Mouse (Mus musculus) layer of hippocampus, postnatal 10 days (tissue): Measurements from ENCODE around the gene Ccl26. TPM values are rescaled to one million over a fixed set of nuclear protein-coding genes. Genes with fewer than 3 reads are reported as not detected.
A peak's percentile ranks its signal among the peaks of the same experiment; 100 is the strongest.

ENCODE experiments used
- DNase-seq, 2 experiments: peaks; one replicate each; pipeline ENCODE4 v3.0.0; 2021; ENCODE audit warnings: low spot score in 2 of 2
- total RNA-seq, 2 experiments: library from RNA; stranded (reverse); gene quantifications; 2 replicates each; pipeline ENCODE4 v1.2.3; 2021

The Ccl26 gene
- total RNA-seq, 2 experiments from 2014 or later = not detected

GRCm38 (mm10) chr5:135544032-135544558, 19.3 kb downstream of the Ccl26 start:
- DNase-seq = peak in 1 of 2 experiments; percentile 24

GRCm38 (mm10) chr5:135537794-135538214, 25.6 kb downstream of the Ccl26 start:
- DNase-seq = no peak

- no peak for DNase-seq
These were observed 26.0 kb downstream of the Ccl26 start for GRCm38 (mm10) chr5:135537326-135537725.

DNA sequence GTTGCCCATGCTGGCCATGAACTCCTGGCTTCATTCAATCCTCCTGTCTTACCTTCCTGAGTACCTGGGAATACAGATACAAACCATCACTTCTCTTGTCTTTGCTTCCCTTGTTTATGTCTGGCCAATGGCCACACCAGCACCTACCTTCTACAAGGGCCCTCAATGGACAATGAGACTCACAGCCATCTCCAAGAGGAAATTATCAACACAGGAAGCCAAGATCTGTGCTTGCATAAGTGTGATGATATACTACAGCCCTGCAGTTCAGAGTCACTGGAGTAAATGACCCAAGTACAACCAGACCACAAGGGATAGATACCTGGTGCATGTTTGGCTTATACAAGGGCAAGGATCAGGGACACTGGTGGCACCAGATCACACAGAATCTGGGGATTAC, 27.5 kb downstream of the Ccl26 start:
- DNase-seq = no peak

DNA sequence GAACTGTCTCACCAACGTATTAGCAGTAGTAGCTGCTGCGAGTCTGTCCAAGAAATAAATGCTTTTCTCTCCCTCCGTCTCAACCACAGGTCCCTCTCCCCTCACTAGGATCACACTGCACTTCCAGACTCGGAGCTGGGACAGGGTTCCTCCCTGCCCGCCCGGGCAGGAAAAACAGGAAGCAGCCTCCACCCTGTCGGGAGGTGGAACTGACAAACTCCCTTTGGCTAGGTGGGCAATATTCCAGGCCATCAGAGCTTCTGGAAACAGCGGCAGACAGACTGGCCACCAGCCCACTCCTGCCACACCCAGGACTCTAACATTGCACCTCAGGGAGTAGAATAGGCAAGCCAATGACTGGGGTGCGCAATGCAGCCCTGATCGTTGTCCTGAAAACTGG, 29.9 kb downstream of the Ccl26 start:
- DNase-seq = no peak

DNA sequence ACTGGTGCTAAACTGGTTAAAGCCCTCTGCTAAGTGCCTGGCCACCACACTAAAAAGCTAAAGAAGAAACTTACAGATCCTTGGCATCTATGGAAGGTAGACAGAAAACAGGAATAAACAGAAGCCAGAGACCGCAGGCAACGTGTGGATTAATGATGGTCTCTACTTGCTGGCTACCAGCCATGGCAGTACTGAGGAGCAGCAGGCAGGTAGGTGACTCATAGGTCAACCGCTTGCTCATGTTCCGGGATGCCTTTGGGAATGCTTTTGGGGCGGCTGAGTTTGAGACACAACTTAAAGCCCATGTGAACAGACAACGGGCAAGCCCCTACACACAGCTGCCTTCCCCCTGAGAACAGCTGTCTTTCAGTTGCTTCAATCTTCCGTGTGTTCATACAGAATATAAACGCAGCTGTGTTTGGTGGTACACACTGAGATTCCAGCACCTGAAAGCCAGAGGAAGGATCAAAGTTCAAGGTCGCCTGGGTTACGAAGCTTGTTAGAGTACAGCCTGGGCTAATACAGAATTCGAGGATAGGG, 32.0 kb downstream of the Ccl26 start:
- DNase-seq = no peak

GRCm38 (mm10) chr5:135529964-135530363, 33.4 kb downstream of the Ccl26 start:
- no peak for DNase-seq

DNA sequence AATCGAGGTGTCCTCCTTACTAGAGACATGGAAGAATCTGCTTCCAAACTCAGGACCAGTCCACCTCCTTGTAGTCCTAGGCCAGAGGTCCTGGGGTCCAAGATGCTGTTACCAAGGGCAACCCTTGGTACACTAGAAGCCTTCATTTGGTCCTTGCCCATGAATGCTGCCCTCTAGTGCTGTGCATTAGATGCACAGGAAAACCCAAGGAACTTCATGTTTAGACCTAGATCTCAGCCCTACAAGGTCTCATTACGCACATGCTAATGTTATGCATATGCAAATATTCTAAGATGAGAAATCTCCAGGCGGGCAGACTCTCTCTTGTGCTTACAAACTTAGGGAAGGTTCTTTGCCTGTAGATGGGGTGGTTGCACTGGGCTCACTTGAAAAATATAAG, 34.1 kb downstream of the Ccl26 start:
- DNase-seq = no peak

DNA sequence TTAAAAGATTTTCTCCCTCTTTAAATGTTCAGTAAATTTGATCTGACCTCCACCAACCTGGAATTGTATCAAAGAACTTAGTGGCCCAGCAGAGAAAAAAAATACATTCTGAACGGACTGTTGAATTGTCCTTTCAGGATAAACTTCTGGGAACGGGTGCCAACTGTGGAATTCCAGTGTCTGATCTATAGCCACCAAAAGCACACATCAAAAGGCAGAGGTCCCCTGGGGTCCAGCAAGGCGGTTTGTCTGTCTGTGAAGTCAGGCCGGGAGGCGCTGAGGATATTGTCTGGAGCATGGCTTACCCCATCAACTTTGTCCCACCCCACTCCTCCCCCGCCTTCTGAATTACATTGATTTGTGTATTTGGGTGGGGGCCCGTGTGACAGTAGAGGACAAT, 35.4 kb downstream of the Ccl26 start:
- no peak for DNase-seq

GRCm38 (mm10) chr5:135524660-135525560, 38.5 kb downstream of the Ccl26 start:
- DNase-seq = no peak

DNA sequence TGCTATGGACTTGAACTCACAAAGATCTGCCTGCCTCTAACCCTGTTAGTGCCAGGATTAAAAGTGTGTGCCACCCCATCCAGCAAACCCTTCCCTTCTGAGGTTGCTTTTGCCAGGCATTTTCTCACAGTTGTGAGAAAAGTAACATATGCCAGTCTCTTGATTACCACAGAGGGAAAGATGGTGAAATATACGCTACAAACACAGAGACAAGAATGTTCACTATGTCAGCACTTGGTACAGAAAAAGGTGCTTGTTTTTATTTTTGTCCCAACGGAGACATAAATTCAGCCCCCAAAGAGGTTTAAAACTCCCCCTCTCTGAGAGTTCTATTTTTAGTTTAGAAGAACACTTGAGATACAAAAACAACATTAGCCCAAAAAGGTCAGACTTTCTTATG, 39.3 kb downstream of the Ccl26 start:
- DNase-seq = no peak

GRCm38 (mm10) chr5:135522111-135522722, 41.2 kb downstream of the Ccl26 start:
- DNase-seq = no peak

DNA sequence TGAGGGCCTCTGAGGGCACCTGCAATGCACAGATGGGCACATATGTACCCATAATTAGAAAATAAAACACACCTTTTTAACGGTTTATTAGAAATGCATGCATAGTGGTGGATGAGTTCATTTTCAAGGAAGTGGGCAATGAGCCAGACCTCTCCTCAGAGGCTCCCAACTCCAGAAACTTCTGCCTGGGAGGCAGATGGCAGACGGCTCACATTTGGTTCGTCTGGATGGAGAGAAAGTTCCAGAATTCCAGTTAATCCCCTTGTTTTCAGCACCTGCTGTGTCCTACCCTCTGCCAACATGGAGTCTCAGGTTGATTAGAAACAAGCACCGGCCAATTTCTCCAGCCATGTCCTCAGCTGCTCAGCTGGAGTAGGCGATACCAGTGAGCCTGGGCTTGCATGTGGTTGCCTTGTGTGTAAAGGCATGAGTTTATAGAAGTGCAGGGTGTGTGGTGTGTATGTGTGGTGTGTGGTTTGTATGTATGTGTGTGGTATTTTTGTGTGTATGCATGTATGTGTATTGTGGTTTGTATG, 46.0 kb downstream of the Ccl26 start:
- peak; percentile 27 to 52 for DNase-seq

GRCm38 (mm10) chr5:135513131-135513530, 50.2 kb downstream of the Ccl26 start:
- no peak for DNase-seq

DNA sequence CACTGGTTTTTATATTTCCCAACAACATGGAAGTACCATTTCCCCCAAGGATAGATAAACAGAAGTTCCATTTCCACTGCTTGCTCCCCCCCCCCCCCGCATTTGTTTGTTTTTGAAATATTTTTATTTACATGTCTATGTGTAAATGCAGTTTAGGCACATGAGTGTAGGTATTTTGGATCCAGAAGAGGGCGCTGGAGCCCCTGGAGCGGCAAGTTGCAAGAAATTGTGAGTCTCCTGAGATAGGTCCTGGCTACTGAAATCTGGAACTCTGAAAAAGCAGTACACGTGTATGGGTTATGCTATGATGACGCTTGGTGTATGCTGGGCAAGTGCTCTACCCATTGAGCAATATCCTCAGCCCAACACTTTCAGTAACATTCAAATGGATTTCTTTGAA, 52.3 kb downstream of the Ccl26 start:
- DNase-seq = no peak

Other genes starting within 250 kb of the Ccl26 start
- gene Fkbp6, start 213.5 kb downstream of the Ccl26 start, total RNA-seq = not detected
- under 1 TPM in 1 of 2 experiments, not detected in 1; 0.22 TPM for gene Trim50, start 210.3 kb downstream of the Ccl26 start, total RNA-seq
- 10 to 100 TPM; 21.0 to 23.5 TPM for gene Nsun5, start 193.6 kb downstream of the Ccl26 start, total RNA-seq
- 10 to 100 TPM; 39.9 to 43.9 TPM for gene Pom121, start 169.0 kb downstream of the Ccl26 start, total RNA-seq
- gene Hip1, start 18.4 kb downstream of the Ccl26 start, total RNA-seq = 10 to 100 TPM; 68.5 to 69.4 TPM
- gene Ccl24, start 9.5 kb upstream of the Ccl26 start, total RNA-seq = not detected
- 10 to 100 TPM; 68.6 to 75.4 TPM for gene Rhbdd2, start 69.0 kb upstream of the Ccl26 start, total RNA-seq
- gene Por, start 106.5 kb upstream of the Ccl26 start, total RNA-seq = 10 to 100 TPM; 74.9 to 77.7 TPM
- 10 to 100 TPM; 20.9 to 21.9 TPM for gene Tmem120a, start 180.9 kb upstream of the Ccl26 start, total RNA-seq
- under 1 TPM; 0.55 to 0.87 TPM for gene Styxl1, start 214.8 kb upstream of the Ccl26 start, total RNA-seq
- 100 to 1,000 TPM; 469 to 476 TPM for gene Mdh2, start 214.9 kb upstream of the Ccl26 start, total RNA-seq
- 10 to 100 TPM; 62.6 to 72.2 TPM for gene Srrm3, start 243.3 kb upstream of the Ccl26 start, total RNA-seq